Mouse (Mus musculus): ENCODE measurements around the gene Gm17402. TPM values are rescaled to one million over a fixed set of nuclear protein-coding genes. Genes with fewer than 3 reads are reported as not detected.

Gm17402 gene
- not detected in 2 replicates for polyA plus RNA-seq (2015; fragmentation: Nextera tagmentation; extraction: Ambion mirVana)

DNA sequence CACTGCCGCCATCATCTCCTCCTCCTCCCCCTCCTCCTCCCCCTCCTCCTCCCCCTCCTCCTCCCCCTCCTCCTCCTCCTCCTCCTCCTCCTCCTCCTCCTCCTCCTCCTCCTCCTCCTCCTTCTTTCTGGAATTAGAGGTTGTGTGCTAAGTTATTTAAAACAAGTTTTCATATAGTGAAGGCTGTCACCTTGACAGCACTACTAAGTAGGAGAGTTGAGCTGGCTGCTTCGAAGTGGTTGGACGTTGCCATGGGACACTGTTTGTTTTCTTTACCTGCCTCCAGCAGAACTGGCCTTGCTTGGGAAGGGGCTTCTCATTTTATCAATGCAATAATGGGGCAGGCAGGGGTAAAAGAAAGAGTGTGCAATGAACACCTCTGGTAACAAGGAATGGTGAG, at the start of gene Gm17402:
TSS of gene Gm17402 (minus strand) at position 101 of the 400 bp plus-strand sequence.
- Histone ChIP-seq H3K27ac (no peak within 1 kb of the TSS), H3K4me3 (peak within 1 kb of the TSS; percentile 53), H3K9me3 (no peaks in the 10 kb centered on the region), H3K4me2 (replicated peaks) (peak within 1 kb of the TSS; percentile 84), H3K36me3 (no peaks in the 10 kb centered on the region), H3K9ac (peak within 1 kb of the TSS; percentile 60), H3K4me1 (peaks cover 4% of the 10 kb centered on the region; the same call in 1 of the 2 replicates), H3K27me3 (peaks cover 29% of the 10 kb centered on the region)
- ATAC-seq (ENCODE audit: low FRiP score, low read depth), result no peak
- 39% methylated on average over 2 of the region's 3 CpGs for WGBS

DNA sequence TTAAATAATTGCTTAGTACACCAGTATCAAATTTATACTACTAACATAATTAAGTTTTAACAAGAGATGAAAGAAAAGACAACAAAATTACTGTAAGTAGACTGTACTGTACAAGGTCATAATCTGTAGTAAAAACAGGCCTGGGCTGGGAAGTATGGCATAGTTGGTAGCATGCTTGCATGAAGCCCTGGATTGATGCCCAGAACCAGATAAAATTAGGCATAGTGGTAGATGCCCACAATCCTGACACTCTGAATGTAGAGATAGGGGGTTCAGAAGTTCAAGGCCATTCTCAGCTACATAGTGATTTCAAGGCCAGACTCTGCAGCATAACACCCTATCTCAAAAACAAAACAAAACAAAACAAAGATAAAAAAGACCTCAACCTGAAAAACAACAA, 3.3 kb upstream of the Gm17402 start:
- no peak overlapping the region for H3K27ac ChIP-seq
- H3K4me2 ChIP-seq (replicated peaks), result no peak overlapping the region
- H3K4me1 ChIP-seq, result peaks cover 4% of the 10 kb centered on the region; the same call in 1 of the 2 replicates
- H3K9me3 ChIP-seq, result no peaks in the 10 kb centered on the region
- no peak overlapping the region for H3K9ac ChIP-seq
- H3K27me3 ChIP-seq, result peaks cover 11% of the 10 kb centered on the region
- H3K4me3 ChIP-seq, result no peak overlapping the region
- no peaks in the 10 kb centered on the region for H3K36me3 ChIP-seq
- ATAC-seq (ENCODE audit: low FRiP score, low read depth), result no peak

- H3K9me3 ChIP-seq, result no peaks in the 10 kb centered on the region
- WGBS, result 33% methylated on average over 7 of the region's 7 CpGs
- H3K36me3 ChIP-seq, result no peaks in the 10 kb centered on the region
- H3K27ac ChIP-seq, result no peak overlapping the region
- peaks cover 29% of the 10 kb centered on the region for H3K27me3 ChIP-seq
- H3K4me1 ChIP-seq, result peaks cover 4% of the 10 kb centered on the region; the same call in 1 of the 2 replicates
- peak overlapping the region; percentile 84 for H3K4me2 ChIP-seq (replicated peaks)
- ATAC-seq (ENCODE audit: low FRiP score, low read depth), result peak; percentile 30; the same call in 1 of the 2 replicates
- H3K9ac ChIP-seq, result peak overlapping the region; percentile 60
- peak overlapping the region; percentile 53 for H3K4me3 ChIP-seq
These were observed 594 bp downstream of the Gm17402 start for GRCm38 (mm10) chr3:67374360-67374778.

DNA sequence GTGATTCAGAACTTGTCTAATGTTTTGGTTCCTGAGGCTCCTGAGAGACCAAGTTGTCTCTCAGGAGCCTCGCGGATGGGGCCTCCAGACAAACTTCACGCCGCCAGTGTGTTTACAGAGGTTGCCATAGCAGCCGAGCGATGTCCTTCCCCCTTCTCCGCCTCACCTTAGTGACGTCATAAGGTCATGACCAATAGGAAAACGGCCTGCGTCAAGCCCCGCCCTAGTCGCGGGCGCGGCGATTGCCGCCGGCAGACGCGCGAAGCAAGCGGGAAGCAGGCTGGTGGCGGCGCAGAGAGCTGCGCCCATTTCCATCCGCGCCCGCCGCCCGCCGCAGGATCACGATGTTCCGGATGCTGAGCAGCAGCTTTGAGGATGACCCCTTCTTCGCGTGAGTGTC, 1.1 kb downstream of the Gm17402 start, which contains the start of gene Mlf1:
TSS of gene Mlf1 (plus strand) at position 226 of the 400 bp plus-strand sequence.
- H3K9me3 ChIP-seq, result no peaks in the 10 kb centered on the region
- no peaks in the 10 kb centered on the region for H3K36me3 ChIP-seq
- peak; percentile 98 for ATAC-seq (ENCODE audit: low FRiP score, low read depth)
- H3K9ac ChIP-seq, result peak within 1 kb of the TSS; percentile 60
- H3K4me1 ChIP-seq, result peaks cover 4% of the 10 kb centered on the region; the same call in 1 of the 2 replicates
- peaks cover 29% of the 10 kb centered on the region for H3K27me3 ChIP-seq
- H3K4me2 ChIP-seq (replicated peaks), result peak within 1 kb of the TSS; percentile 84
- no peak within 1 kb of the TSS for H3K27ac ChIP-seq
- peak within 1 kb of the TSS; percentile 53 for H3K4me3 ChIP-seq
- WGBS, result 0% methylated on average over 35 of the region's 35 CpGs

GRCm38 (mm10) chr3:67372781-67373180, 2.2 kb downstream of the Gm17402 start:
- H3K9ac ChIP-seq, result no peak overlapping the region
- H3K27me3 ChIP-seq, result peaks cover 29% of the 10 kb centered on the region
- 51% methylated on average over 5 of the region's 5 CpGs for WGBS
- H3K4me1 ChIP-seq, result peaks cover 4% of the 10 kb centered on the region; the same call in 1 of the 2 replicates
- H3K27ac ChIP-seq, result no peak overlapping the region
- no peak overlapping the region for H3K4me3 ChIP-seq
- H3K36me3 ChIP-seq, result no peaks in the 10 kb centered on the region
- ATAC-seq (ENCODE audit: low FRiP score, low read depth), result no peak
- H3K9me3 ChIP-seq, result no peaks in the 10 kb centered on the region
- H3K4me2 ChIP-seq (replicated peaks), result no peak overlapping the region

DNA sequence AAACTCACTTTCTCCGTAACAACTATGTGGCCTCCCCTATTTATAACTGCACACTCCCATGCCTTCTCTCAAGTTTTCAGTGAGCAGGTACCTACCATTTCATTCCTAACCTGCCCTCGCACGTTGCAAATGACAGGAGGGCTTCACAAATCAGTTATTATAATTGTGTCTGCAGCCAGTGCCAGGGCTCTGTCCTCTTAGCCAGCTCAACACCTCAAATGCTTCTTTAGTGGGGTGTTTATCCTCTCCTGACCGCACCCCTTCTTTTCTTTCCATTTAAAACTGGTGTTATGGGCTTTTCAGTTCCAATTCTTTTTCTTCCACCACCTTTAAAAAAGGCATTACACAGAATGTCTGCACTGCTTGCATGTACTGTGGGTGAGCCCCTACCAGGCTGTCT, 2.8 kb downstream of the Gm17402 start:
- ATAC-seq (ENCODE audit: low FRiP score, low read depth), result no peak
- no peak overlapping the region for H3K9ac ChIP-seq

DNA sequence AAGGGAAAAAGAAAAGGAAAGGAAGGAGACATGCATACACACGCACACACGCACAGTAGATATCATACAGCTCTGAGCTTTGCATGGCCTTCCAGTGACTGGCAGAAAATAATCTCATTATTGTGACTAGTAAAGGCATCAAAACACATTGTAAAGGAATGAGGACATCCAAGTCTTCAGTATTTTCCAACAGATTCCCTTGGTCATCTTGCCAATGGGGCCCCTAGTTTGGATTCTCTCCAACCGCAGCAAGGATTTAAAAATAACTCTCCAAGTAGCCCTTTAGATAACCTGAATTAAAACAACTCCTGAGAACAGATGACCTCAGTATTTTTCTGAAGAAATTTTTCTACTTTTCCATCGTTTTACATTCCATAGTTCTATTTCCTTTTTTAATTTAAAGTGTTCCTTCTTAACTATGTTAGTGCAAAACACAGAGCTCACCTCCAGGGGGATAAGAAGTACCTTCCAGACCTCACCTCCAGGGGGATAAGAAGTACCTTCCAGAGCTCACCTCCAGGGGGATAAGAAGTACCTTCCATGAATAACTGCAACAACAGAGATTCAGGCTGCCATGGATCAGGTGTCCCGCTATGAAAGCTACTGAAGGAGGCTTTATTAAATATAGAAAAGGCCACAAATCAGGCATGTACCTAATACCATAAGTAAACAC, 5.4 kb downstream of the Gm17402 start:
- Histone ChIP-seq H3K4me3 (no peak overlapping the region), H3K27me3 (peaks cover 25% of the 10 kb centered on the region), H3K9ac (no peak overlapping the region), H3K27ac (no peak overlapping the region), H3K4me2 (replicated peaks) (no peak overlapping the region), H3K9me3 (no peaks in the 10 kb centered on the region), H3K36me3 (no peaks in the 10 kb centered on the region), H3K4me1 (peaks cover 3% of the 10 kb centered on the region; the same call in 1 of the 2 replicates)
- no peak for ATAC-seq (ENCODE audit: low FRiP score, low read depth)
- 82% methylated on average over 5 of the region's 5 CpGs for WGBS

More for the DNA sequence above, 2.8 kb downstream of the Gm17402 start:
- WGBS, result 78% methylated on average over 4 of the region's 4 CpGs
- peaks cover 4% of the 10 kb centered on the region; the same call in 1 of the 2 replicates for H3K4me1 ChIP-seq
- H3K9me3 ChIP-seq, result no peaks in the 10 kb centered on the region
- no peaks in the 10 kb centered on the region for H3K36me3 ChIP-seq
- no peak overlapping the region for H3K27ac ChIP-seq
- H3K4me3 ChIP-seq, result no peak overlapping the region
- H3K27me3 ChIP-seq, result peaks cover 29% of the 10 kb centered on the region
- H3K4me2 ChIP-seq (replicated peaks), result no peak overlapping the region

DNA sequence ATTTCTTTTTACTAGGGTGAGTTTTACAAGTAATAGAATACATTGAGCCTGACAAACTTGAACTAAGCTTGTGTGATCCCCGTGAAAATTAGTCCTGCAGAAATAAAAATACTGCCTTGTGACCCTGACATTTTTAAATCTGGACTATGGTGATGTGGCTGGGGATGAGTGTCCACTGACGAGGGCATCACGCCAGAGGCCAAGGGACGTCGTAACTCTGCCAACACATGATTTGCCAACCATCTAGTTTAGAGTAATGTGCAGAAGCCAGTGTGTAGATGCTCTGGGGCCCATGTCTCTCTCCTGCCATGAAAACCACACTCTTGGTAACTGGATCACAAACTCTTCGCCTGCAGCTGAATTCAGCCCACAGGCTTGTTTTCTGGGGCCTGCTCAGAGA, 7.5 kb downstream of the Gm17402 start:
- no peaks in the 10 kb centered on the region for H3K9me3 ChIP-seq
- H3K36me3 ChIP-seq, result no peaks in the 10 kb centered on the region
- H3K27ac ChIP-seq, result no peak overlapping the region
- H3K4me3 ChIP-seq, result no peak overlapping the region
- no peak for ATAC-seq (ENCODE audit: low FRiP score, low read depth)
- 63% methylated on average over 6 of the region's 6 CpGs for WGBS
- no peaks in the 10 kb centered on the region for H3K4me1 ChIP-seq
- no peak overlapping the region for H3K4me2 ChIP-seq (replicated peaks)
- peaks cover 11% of the 10 kb centered on the region for H3K27me3 ChIP-seq
- H3K9ac ChIP-seq, result no peak overlapping the region

GRCm38 (mm10) chr3:67366087-67366892, 8.7 kb downstream of the Gm17402 start:
- Histone ChIP-seq H3K9ac (no peak overlapping the region), H3K4me2 (replicated peaks) (no peak overlapping the region), H3K27ac (no peak overlapping the region), H3K4me1 (no peaks in the 10 kb centered on the region), H3K36me3 (no peaks in the 10 kb centered on the region), H3K9me3 (no peaks in the 10 kb centered on the region), H3K27me3 (peaks cover 6% of the 10 kb centered on the region; the same call in 1 of the 2 replicates), H3K4me3 (no peak overlapping the region)
- no peak for ATAC-seq (ENCODE audit: low FRiP score, low read depth)
- 68% methylated on average over 4 of the region's 4 CpGs for WGBS

- Histone ChIP-seq H3K36me3 (peaks cover 10% of the 10 kb centered on the region; the same call in 1 of the 2 replicates), H3K27ac (no peak overlapping the region), H3K4me3 (no peak overlapping the region), H3K9me3 (no peaks in the 10 kb centered on the region), H3K4me1 (no peaks in the 10 kb centered on the region), H3K27me3 (no peaks in the 10 kb centered on the region), H3K4me2 (replicated peaks) (no peak overlapping the region), H3K9ac (no peak overlapping the region)
- WGBS, result 78% methylated on average over 7 of the region's 7 CpGs
- ATAC-seq (ENCODE audit: low FRiP score, low read depth), result no peak
These were observed 16.6 kb downstream of the Gm17402 start for GRCm38 (mm10) chr3:67358376-67358775.

- H3K9me3 ChIP-seq, result no peaks in the 10 kb centered on the region
- no peaks in the 10 kb centered on the region for H3K27me3 ChIP-seq
- no peak overlapping the region for H3K4me3 ChIP-seq
- no peak for ATAC-seq (ENCODE audit: low FRiP score, low read depth)
- no peaks in the 10 kb centered on the region for H3K4me1 ChIP-seq
- H3K4me2 ChIP-seq (replicated peaks), result no peak overlapping the region
- H3K36me3 ChIP-seq, result peaks cover 6% of the 10 kb centered on the region; the same call in 1 of the 2 replicates
- H3K27ac ChIP-seq, result no peak overlapping the region
- WGBS, result 82% methylated on average over 3 of the region's 3 CpGs
- no peak overlapping the region for H3K9ac ChIP-seq
These were observed 22.2 kb downstream of the Gm17402 start for GRCm38 (mm10) chr3:67352763-67353149.

DNA sequence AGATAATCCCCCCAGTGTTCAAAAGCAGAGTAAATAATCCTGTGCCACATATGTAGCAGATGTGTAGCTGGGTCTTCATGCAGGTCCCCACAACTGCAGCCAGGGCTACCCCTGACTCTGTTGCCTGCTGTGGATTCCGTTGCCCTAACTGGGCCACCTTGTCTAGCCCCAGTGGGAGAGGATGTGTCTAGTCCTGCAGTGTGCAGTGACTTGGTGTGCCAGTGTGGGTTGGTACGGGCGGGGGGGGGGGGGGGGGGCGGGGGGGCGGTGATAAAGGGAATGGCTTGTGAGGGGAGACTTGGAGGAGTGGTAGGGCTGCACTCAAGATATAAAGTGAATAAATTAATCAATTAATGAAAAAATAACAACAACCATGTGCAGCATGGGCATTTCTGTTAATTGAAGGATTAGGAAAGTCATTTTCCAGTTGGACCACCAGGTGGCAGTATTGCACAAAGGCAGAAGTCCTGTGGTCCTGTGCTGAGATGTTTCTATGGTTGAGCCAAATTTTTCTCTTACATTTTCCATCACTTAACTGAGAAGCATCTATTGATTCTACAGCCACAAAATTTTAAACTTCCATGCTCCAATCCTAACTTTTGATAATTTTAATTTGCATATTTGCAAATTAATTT, 22.7 kb downstream of the Gm17402 start:
- Histone ChIP-seq H3K4me3 (no peak overlapping the region), H3K4me1 (no peaks in the 10 kb centered on the region), H3K9me3 (no peaks in the 10 kb centered on the region), H3K27me3 (no peaks in the 10 kb centered on the region), H3K4me2 (replicated peaks) (no peak overlapping the region), H3K9ac (no peak overlapping the region), H3K36me3 (peaks cover 4% of the 10 kb centered on the region; the same call in 1 of the 2 replicates), H3K27ac (no peak overlapping the region)
- WGBS, result 8% methylated on average over 3 of the region's 5 CpGs
- ATAC-seq (ENCODE audit: low FRiP score, low read depth), result peak; percentile 66; the same call in 1 of the 2 replicates

Measured in limb, embryonic 13.5 days (tissue).